Mouse (Mus musculus): ENCODE measurements at regions not wholly inside any gene's neighbourhood (a gene's known extent, or its start where the extent isn't known, plus 50 kb on each side); places are given as distances from the start of the nearest gene placed in this dataset.

GRCm38 (mm10) chr15:71358189-71358790, 2476.1 kb upstream of the Gm6569 start:
- no peak for DNase-seq (ENCODE audit: extremely low spot score, low spot score)

- DNase-seq (ENCODE audit: extremely low spot score, low spot score) = no peak
These were observed 2458.6 kb upstream of the Gm6569 start for GRCm38 (mm10) chr15:71375775-71376174.
